Mouse (Mus musculus): ENCODE measurements at regions not wholly inside any gene's neighbourhood (a gene's known extent, or its start where the extent isn't known, plus 50 kb on each side); places are given as distances from the start of the nearest gene placed in this dataset.

GRCm38 (mm10) chr1:88594484-88595254, 84.8 kb upstream of the Glrp1 start:
- Histone ChIP-seq H3K9me3 (replicated peaks) (no peaks in the 10 kb centered on the region), H3K27me3 (no peaks in the 10 kb centered on the region), H3K27ac (replicated peaks) (no peak overlapping the region), H3K4me1 (peaks cover 9% of the 10 kb centered on the region; the same call in 1 of the 2 replicates), H3K4me3 (replicated peaks) (no peak overlapping the region), H3K9ac (no peak overlapping the region), H3K36me3 (no peaks in the 10 kb centered on the region), H3K4me2 (replicated peaks) (no peak overlapping the region)
- no peak for ATAC-seq (ENCODE audit: insufficient number of reproducible peaks, low FRiP score, low TSS enrichment, low read depth)
- WGBS: 42% methylated on average over 9 of the region's 9 CpGs

- no peak overlapping the region for H3K27ac ChIP-seq (replicated peaks)
- H3K4me1 ChIP-seq: peaks cover 10% of the 10 kb centered on the region; the same call in 1 of the 2 replicates
- no peaks in the 10 kb centered on the region for H3K27me3 ChIP-seq
- 62% methylated on average over 6 of the region's 6 CpGs for WGBS
- H3K9me3 ChIP-seq (replicated peaks): no peaks in the 10 kb centered on the region
- no peak; the same call in 1 of the 2 replicates for ATAC-seq (ENCODE audit: insufficient number of reproducible peaks, low FRiP score, low TSS enrichment, low read depth)
- H3K4me2 ChIP-seq (replicated peaks): no peak overlapping the region
- no peak overlapping the region for H3K9ac ChIP-seq
- H3K36me3 ChIP-seq: no peaks in the 10 kb centered on the region
- H3K4me3 ChIP-seq (replicated peaks): no peak overlapping the region
Observed at GRCm38 (mm10) chr1:88592036-88592435, 82.2 kb upstream of the Glrp1 start.

- Histone ChIP-seq H3K4me3 (replicated peaks) (no peak overlapping the region), H3K27me3 (no peaks in the 10 kb centered on the region), H3K4me1 (peaks cover 15% of the 10 kb centered on the region; the same call in 1 of the 2 replicates), H3K36me3 (no peaks in the 10 kb centered on the region), H3K9me3 (replicated peaks) (no peaks in the 10 kb centered on the region), H3K9ac (no peak overlapping the region), H3K27ac (replicated peaks) (no peak overlapping the region), H3K4me2 (replicated peaks) (no peak overlapping the region)
- WGBS: 39% methylated on average over 9 of the region's 9 CpGs
- ATAC-seq (ENCODE audit: insufficient number of reproducible peaks, low FRiP score, low TSS enrichment, low read depth): no peak
Observed at GRCm38 (mm10) chr1:88590802-88591380, 81.0 kb upstream of the Glrp1 start.

- Histone ChIP-seq H3K9me3 (replicated peaks) (no peaks in the 10 kb centered on the region), H3K36me3 (no peaks in the 10 kb centered on the region), H3K9ac (no peak overlapping the region), H3K4me3 (replicated peaks) (no peak overlapping the region), H3K4me1 (peaks cover 15% of the 10 kb centered on the region; the same call in 1 of the 2 replicates), H3K27me3 (no peaks in the 10 kb centered on the region), H3K27ac (replicated peaks) (no peak overlapping the region), H3K4me2 (replicated peaks) (no peak overlapping the region)
- no peak for ATAC-seq (ENCODE audit: insufficient number of reproducible peaks, low FRiP score, low TSS enrichment, low read depth)
- 72% methylated on average over 1 of the region's 1 CpGs for WGBS
Observed at GRCm38 (mm10) chr1:88588747-88589146, 78.9 kb upstream of the Glrp1 start.

GRCm38 (mm10) chr1:88586823-88587820, 77.3 kb upstream of the Glrp1 start:
- H3K27ac ChIP-seq (replicated peaks): no peak overlapping the region
- ATAC-seq (ENCODE audit: insufficient number of reproducible peaks, low FRiP score, low TSS enrichment, low read depth): peak; percentile 36; the same call in 1 of the 2 replicates
- H3K9ac ChIP-seq: no peak overlapping the region

GRCm38 (mm10) chr1:88586128-88586527, 76.3 kb upstream of the Glrp1 start:
- Histone ChIP-seq H3K27me3 (no peaks in the 10 kb centered on the region), H3K9ac (no peak overlapping the region), H3K36me3 (no peaks in the 10 kb centered on the region), H3K27ac (replicated peaks) (no peak overlapping the region), H3K4me3 (replicated peaks) (no peak overlapping the region), H3K9me3 (replicated peaks) (no peaks in the 10 kb centered on the region), H3K4me1 (peaks cover 10% of the 10 kb centered on the region; the same call in 1 of the 2 replicates), H3K4me2 (replicated peaks) (no peak overlapping the region)
- 84% methylated on average over 2 of the region's 2 CpGs for WGBS
- ATAC-seq (ENCODE audit: insufficient number of reproducible peaks, low FRiP score, low TSS enrichment, low read depth): no peak

More at GRCm38 (mm10) chr1:88586823-88587820, 77.3 kb upstream of the Glrp1 start:
- Histone ChIP-seq H3K9me3 (replicated peaks) (no peaks in the 10 kb centered on the region), H3K4me3 (replicated peaks) (no peak overlapping the region), H3K36me3 (no peaks in the 10 kb centered on the region), H3K27me3 (no peaks in the 10 kb centered on the region), H3K4me1 (peaks cover 15% of the 10 kb centered on the region; the same call in 1 of the 2 replicates), H3K4me2 (replicated peaks) (no peak overlapping the region)
- 64% methylated on average over 13 of the region's 13 CpGs for WGBS

GRCm38 (mm10) chr1:88584515-88585033, 74.7 kb upstream of the Glrp1 start:
- 55% methylated on average over 5 of the region's 5 CpGs for WGBS
- no peak for ATAC-seq (ENCODE audit: insufficient number of reproducible peaks, low FRiP score, low TSS enrichment, low read depth)
- no peaks in the 10 kb centered on the region for H3K36me3 ChIP-seq
- H3K27ac ChIP-seq (replicated peaks): no peak overlapping the region
- no peaks in the 10 kb centered on the region for H3K27me3 ChIP-seq
- 0 out of 2 replicates have a peak, but pooled peaks cover 6% of the 10 kb centered on the region for H3K4me1 ChIP-seq
- no peaks in the 10 kb centered on the region for H3K9me3 ChIP-seq (replicated peaks)
- H3K4me2 ChIP-seq (replicated peaks): no peak overlapping the region
- no peak overlapping the region for H3K9ac ChIP-seq
- H3K4me3 ChIP-seq (replicated peaks): no peak overlapping the region

- no peaks in the 10 kb centered on the region for H3K4me1 ChIP-seq
- H3K36me3 ChIP-seq: no peaks in the 10 kb centered on the region
- H3K9ac ChIP-seq: no peak overlapping the region
- no peak overlapping the region for H3K4me3 ChIP-seq (replicated peaks)
- no peak overlapping the region for H3K4me2 ChIP-seq (replicated peaks)
- H3K27ac ChIP-seq (replicated peaks): no peak overlapping the region
- no peaks in the 10 kb centered on the region for H3K27me3 ChIP-seq
- ATAC-seq (ENCODE audit: insufficient number of reproducible peaks, low FRiP score, low TSS enrichment, low read depth): no peak
- no peaks in the 10 kb centered on the region for H3K9me3 ChIP-seq (replicated peaks)
Observed at GRCm38 (mm10) chr1:88578231-88578620, 68.4 kb upstream of the Glrp1 start.

- Histone ChIP-seq H3K4me1 (no peaks in the 10 kb centered on the region), H3K27ac (replicated peaks) (no peak overlapping the region), H3K4me3 (replicated peaks) (no peak overlapping the region), H3K9me3 (replicated peaks) (no peaks in the 10 kb centered on the region), H3K36me3 (no peaks in the 10 kb centered on the region), H3K9ac (no peak overlapping the region), H3K4me2 (replicated peaks) (no peak overlapping the region), H3K27me3 (no peaks in the 10 kb centered on the region)
- WGBS: 25% methylated on average over 12 of the region's 12 CpGs
- no peak for ATAC-seq (ENCODE audit: insufficient number of reproducible peaks, low FRiP score, low TSS enrichment, low read depth)
Observed at GRCm38 (mm10) chr1:88577498-88578230, 67.8 kb upstream of the Glrp1 start.

- Histone ChIP-seq H3K27me3 (no peaks in the 10 kb centered on the region), H3K36me3 (no peaks in the 10 kb centered on the region), H3K4me3 (replicated peaks) (no peak overlapping the region), H3K9ac (no peak overlapping the region), H3K27ac (replicated peaks) (no peak overlapping the region), H3K9me3 (replicated peaks) (no peaks in the 10 kb centered on the region), H3K4me2 (replicated peaks) (no peak overlapping the region), H3K4me1 (no peaks in the 10 kb centered on the region)
- ATAC-seq (ENCODE audit: insufficient number of reproducible peaks, low FRiP score, low TSS enrichment, low read depth): no peak
- WGBS: 68% methylated on average over 14 of the region's 14 CpGs
Observed at GRCm38 (mm10) chr1:88575917-88576669, 66.2 kb upstream of the Glrp1 start.
